Mouse (Mus musculus) liver, embryonic 13.5 days (tissue): Measurements from ENCODE around the gene Nid1. TPM values are rescaled to one million over a fixed set of nuclear protein-coding genes. Genes with fewer than 3 reads are reported as not detected.

Experiments used
- ATAC-seq: fragments of 200-750 bp; cut with Nextera tagmentation; 2 replicates; pipeline ENCODE4 v1.8.0; 2017; ENCODE audit warnings: low read depth, mild to moderate bottlenecking, moderate number of reproducible peaks, moderate library complexity
- DNase-seq: peaks from one replicate; pipeline ENCODE4 v3.0.0; 2022
- H3K27ac ChIP-seq: fragments of 300-500 bp; sonication (generic); 2 replicates; pipeline ENCODE4 v1.5.1; 2015; ENCODE audit warnings: moderate library complexity, mild to moderate bottlenecking, inconsistent platforms
- H3K27me3 ChIP-seq: fragments of 300-500 bp; sonication (generic); 2 replicates; pipeline ENCODE4 v1.6.1; 2015; ENCODE audit warnings: mild to moderate bottlenecking, inconsistent platforms
- H3K36me3 ChIP-seq: fragments of 300-500 bp; sonication (generic); 2 replicates; pipeline ENCODE4 v1.6.1; 2015; ENCODE audit warnings: mild to moderate bottlenecking, inconsistent platforms
- H3K4me1 ChIP-seq: fragments of 300-500 bp; sonication (generic); replicated peaks from 2 replicates; pipeline ENCODE4 v1.6.1; 2015; ENCODE audit warnings: inconsistent platforms
- H3K4me2 ChIP-seq: fragments of 300-500 bp; sonication (generic); 2 replicates; pipeline ENCODE4 v1.6.1; 2015; ENCODE audit warnings: inconsistent platforms, mild to moderate bottlenecking, moderate library complexity
- H3K4me3 ChIP-seq: fragments of 300-500 bp; sonication (generic); replicated peaks from 2 replicates; pipeline ENCODE4 v1.5.1; 2015; ENCODE audit warnings: mild to moderate bottlenecking, inconsistent platforms
- H3K9ac ChIP-seq: fragments of 300-500 bp; sonication (generic); 2 replicates; pipeline ENCODE4 v1.6.1; 2015; ENCODE audit warnings: mild to moderate bottlenecking, inconsistent platforms
- H3K9me3 ChIP-seq: fragments of 300-500 bp; sonication (generic); replicated peaks from 2 replicates; pipeline ENCODE4 v1.6.1; 2016; ENCODE audit warnings: inconsistent platforms
- WGBS: fragments of 180-500 bp; shearing (Covaris S2); methylation state at CpG from one replicate; pipeline ENCODE4 v1.1.7; 2015; ENCODE audit not compliant: insufficient replicate concordance; 5-methylcytosine and 5-hydroxymethylcytosine counted together
- polyA plus RNA-seq: library from polyadenylated mRNA; unstranded; fragments of >200 nt; fragmentation: Nextera tagmentation; extraction: Ambion mirVana; gene quantifications from 2 replicates; pipeline ENCODE4 v1.2.1, GENCODE M21; 2015

Nid1 gene
- polyA plus RNA-seq, 1 experiment from 2014 or later = 13.4 TPM

- H3K36me3 ChIP-seq = no peaks in the 10 kb centered on the region
- no peak for ATAC-seq
- no peak overlapping the region for H3K4me3 ChIP-seq
- H3K4me1 ChIP-seq = no peaks in the 10 kb centered on the region
- H3K27me3 ChIP-seq = no peaks in the 10 kb centered on the region
- 55% methylated on average over 9 of the region's 9 CpGs for WGBS
- DNase-seq = no peak
- no peaks in the 10 kb centered on the region for H3K9me3 ChIP-seq
- no peak overlapping the region for H3K4me2 ChIP-seq
- no peak overlapping the region for H3K9ac ChIP-seq
- no peak overlapping the region for H3K27ac ChIP-seq
These were observed 112.6 kb downstream of the Nid1 start for GRCm38 (mm10) chr13:13549687-13550660.

- no peaks in the 10 kb centered on the region for H3K4me1 ChIP-seq
- H3K36me3 ChIP-seq = no peaks in the 10 kb centered on the region
- no peaks in the 10 kb centered on the region for H3K27me3 ChIP-seq
- WGBS = 50% methylated on average over 3 of the region's 3 CpGs
- H3K4me3 ChIP-seq = no peak overlapping the region
- H3K9ac ChIP-seq = no peak overlapping the region
- no peak overlapping the region for H3K27ac ChIP-seq
- no peaks in the 10 kb centered on the region for H3K9me3 ChIP-seq
- DNase-seq = no peak
- no peak for ATAC-seq
- no peak overlapping the region for H3K4me2 ChIP-seq
These were observed 114.7 kb downstream of the Nid1 start for GRCm38 (mm10) chr13:13552020-13552419.

- no peak for ATAC-seq
- Histone ChIP-seq H3K27ac (no peak overlapping the region), H3K9me3 (no peaks in the 10 kb centered on the region), H3K9ac (no peak overlapping the region), H3K4me3 (no peak overlapping the region), H3K4me1 (no peaks in the 10 kb centered on the region), H3K27me3 (no peaks in the 10 kb centered on the region), H3K4me2 (no peak overlapping the region), H3K36me3 (no peaks in the 10 kb centered on the region)
- DNase-seq = no peak
- WGBS = 29% methylated on average over 1 of the region's 1 CpGs
These were observed 116.3 kb downstream of the Nid1 start for GRCm38 (mm10) chr13:13553660-13554059.

- Histone ChIP-seq H3K27me3 (no peaks in the 10 kb centered on the region), H3K36me3 (no peaks in the 10 kb centered on the region), H3K9ac (no peak overlapping the region), H3K4me3 (no peak overlapping the region), H3K9me3 (no peaks in the 10 kb centered on the region), H3K4me2 (no peak overlapping the region), H3K4me1 (no peaks in the 10 kb centered on the region), H3K27ac (no peak overlapping the region)
- no peak for ATAC-seq
- no peak for DNase-seq
- 61% methylated on average over 3 of the region's 3 CpGs for WGBS
These were observed 117.8 kb downstream of the Nid1 start for GRCm38 (mm10) chr13:13555196-13555595.

- ATAC-seq (0 out of 2 replicates have a peak, but pooled peaks have one; percentile 20), DNase-seq (no peak)
- H3K27me3 ChIP-seq = no peaks in the 10 kb centered on the region
- no peak overlapping the region for H3K4me3 ChIP-seq
- no peaks in the 10 kb centered on the region for H3K36me3 ChIP-seq
- H3K9me3 ChIP-seq = no peaks in the 10 kb centered on the region
- H3K4me2 ChIP-seq = no peak overlapping the region
- no peaks in the 10 kb centered on the region for H3K4me1 ChIP-seq
- WGBS = 50% methylated on average over 5 of the region's 5 CpGs
- H3K27ac ChIP-seq = no peak overlapping the region
- H3K9ac ChIP-seq = no peak overlapping the region
These were observed 119.8 kb downstream of the Nid1 start for GRCm38 (mm10) chr13:13557001-13557743.

- no peaks in the 10 kb centered on the region for H3K36me3 ChIP-seq
- no peak for DNase-seq
- no peak overlapping the region for H3K9ac ChIP-seq
- no peaks in the 10 kb centered on the region for H3K27me3 ChIP-seq
- no peak for ATAC-seq
- no peak overlapping the region for H3K27ac ChIP-seq
- no peaks in the 10 kb centered on the region for H3K9me3 ChIP-seq
- no peaks in the 10 kb centered on the region for H3K4me1 ChIP-seq
- no peak overlapping the region for H3K4me3 ChIP-seq
- WGBS = 33% methylated on average over 2 of the region's 2 CpGs
- H3K4me2 ChIP-seq = no peak overlapping the region
These were observed 120.9 kb downstream of the Nid1 start for GRCm38 (mm10) chr13:13558251-13558650.

GRCm38 (mm10) chr13:13558900-13559299 lies 121.5 kb downstream of the Nid1 start:
- 47% methylated on average over 5 of the region's 5 CpGs for WGBS
- DNase-seq (no peak), ATAC-seq (no peak)
- Histone ChIP-seq H3K27ac (no peak overlapping the region), H3K4me2 (no peak overlapping the region), H3K4me1 (no peaks in the 10 kb centered on the region), H3K9me3 (no peaks in the 10 kb centered on the region), H3K36me3 (no peaks in the 10 kb centered on the region), H3K27me3 (no peaks in the 10 kb centered on the region), H3K4me3 (no peak overlapping the region), H3K9ac (no peak overlapping the region)

Other genes starting within 250 kb of the Nid1 start
- 2.1 and 2.7 TPM in 2 replicates for gene Gpr137b, start 43.5 kb upstream of the Nid1 start, polyA plus RNA-seq
- gene Lyst, start 152.8 kb downstream of the Nid1 start, polyA plus RNA-seq = 1.4 and 2.2 TPM in 2 replicates